Mouse (Mus musculus) adrenal gland, postnatal 25 days (tissue): ENCODE data around the gene Fer. TPM values are rescaled to one million over a fixed set of nuclear protein-coding genes. Genes with fewer than 3 reads are reported as not detected.
A peak's percentile ranks its signal among the peaks of the same experiment; 100 is the strongest.
"Not testable (repeated sequence)": the region's sequence is repeated elsewhere in the genome, so short reads cannot be mapped to it uniquely, and the experiment has no call there.

Source experiments
- DNase-seq: peaks from one replicate; pipeline ENCODE4 v3.0.0; 2021; ENCODE audit warnings: mixed read lengths
- long read RNA-seq: library from polyadenylated mRNA; stranded (forward); transcript quantifications from one replicate; pipeline ENCODE4 v2.0.0, GENCODE M21; 2021
- total RNA-seq: library from RNA; stranded (reverse); gene quantifications from 2 replicates; pipeline ENCODE4 v1.2.3, GENCODE M21; 2021

The Fer gene
- 21.5 and 23.3 TPM in 2 replicates for total RNA-seq
- long read RNA-seq, partial matches to known transcripts, result 3 of 14 reads
- long read RNA-seq, other reads (novel, unspliced or antisense), result 11 of 14 reads

DNA sequence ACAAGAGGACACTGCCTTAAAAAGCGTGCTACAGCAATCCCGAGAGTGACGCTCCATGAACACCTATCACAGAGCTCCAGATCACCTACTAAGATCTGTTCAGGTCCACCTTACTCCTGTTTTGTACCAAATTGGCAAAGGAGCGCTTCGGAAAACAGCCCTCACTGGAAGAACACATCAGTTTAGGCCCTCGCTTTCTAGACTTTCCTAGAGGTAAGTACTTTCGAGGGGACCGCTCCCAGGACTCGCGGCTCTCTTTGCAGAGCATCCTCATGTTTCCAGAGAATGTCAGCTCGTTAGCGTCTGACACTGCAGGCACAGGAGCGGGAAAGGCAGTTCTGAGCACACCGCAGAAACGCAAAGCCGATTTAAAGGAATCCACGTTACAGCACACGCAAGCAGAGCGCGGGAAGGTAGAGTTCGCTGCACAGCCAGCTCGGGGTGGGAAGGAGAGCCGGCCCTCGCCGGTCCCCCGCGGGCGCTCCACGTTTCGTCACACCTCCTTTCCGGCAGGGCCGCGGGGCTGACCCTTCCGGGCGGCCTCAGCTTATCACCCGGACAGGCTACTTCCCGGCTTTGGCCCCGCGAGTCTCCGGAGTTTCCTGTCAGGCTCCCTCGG is at the start of gene Fer:
Gene Fer (plus strand): TSS at position 51 of the 619 bp plus-strand sequence.
- DNase-seq, result no peak

DNA sequence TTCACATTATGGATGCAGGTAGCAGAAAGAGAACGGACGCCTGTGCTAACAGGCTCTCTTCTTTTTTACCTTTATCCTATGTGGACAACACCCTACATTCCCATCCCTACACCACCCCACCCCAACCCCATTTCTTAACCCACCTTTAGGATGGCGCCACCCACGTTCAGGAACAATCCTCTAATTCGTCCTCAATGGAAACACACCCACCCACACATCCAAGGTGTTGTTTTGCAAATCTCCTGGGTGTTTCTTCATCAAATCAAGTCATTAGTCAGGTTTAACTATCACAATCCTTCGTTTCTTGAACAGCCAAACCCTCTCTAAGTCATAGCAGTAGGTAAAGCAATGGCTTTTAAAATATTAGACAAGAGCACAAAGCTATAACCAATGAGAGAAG is 49.3 kb upstream of the Fer start:
- no peak for DNase-seq

DNA sequence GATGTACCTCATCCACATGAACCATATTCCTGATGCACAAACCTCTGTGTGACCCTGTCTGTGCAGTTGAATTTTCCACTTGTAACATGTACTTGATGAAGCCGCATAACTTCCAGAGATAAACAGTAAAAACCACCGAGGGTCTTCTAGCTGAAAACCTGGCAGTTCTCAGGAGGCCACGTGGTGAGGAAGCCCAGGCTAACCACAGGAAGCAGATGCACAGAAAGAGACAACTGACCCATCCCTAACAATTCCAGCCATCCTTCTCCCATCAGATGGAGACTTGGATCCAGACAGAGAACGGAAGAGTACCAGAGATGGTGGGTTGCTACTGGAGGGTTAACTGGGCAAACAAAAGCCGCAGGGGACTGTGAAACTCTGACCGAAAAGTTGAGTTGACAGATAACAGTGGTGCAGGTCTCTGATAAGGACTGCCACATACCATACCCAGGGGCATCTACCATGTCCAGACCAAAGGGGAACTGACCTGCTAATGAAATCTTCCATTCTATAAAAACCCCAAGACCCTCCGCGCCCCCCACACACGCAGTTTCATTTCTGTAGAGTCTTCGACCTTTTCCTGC is 44.3 kb upstream of the Fer start:
- no peak for DNase-seq

DNA sequence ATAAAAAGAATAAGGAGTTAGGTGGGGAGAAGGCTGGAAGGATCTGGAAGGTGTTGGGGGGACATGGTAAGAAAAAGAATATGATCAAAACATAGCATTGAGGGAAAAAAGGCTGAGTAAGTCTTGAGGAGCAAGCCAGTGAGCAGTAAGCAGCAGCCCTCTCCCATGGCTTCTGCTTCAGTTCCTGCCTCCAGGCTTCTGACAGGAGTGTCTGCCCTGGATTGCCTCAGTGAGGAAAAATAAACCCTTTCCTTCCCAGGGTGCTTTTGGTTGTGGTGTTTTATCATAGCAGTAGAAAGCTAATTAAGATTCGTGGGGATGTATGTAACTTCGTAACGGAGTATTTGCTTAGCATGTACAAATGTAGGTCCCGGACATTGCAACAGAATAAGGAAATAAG is 38.7 kb upstream of the Fer start:
- DNase-seq, result no peak

DNA sequence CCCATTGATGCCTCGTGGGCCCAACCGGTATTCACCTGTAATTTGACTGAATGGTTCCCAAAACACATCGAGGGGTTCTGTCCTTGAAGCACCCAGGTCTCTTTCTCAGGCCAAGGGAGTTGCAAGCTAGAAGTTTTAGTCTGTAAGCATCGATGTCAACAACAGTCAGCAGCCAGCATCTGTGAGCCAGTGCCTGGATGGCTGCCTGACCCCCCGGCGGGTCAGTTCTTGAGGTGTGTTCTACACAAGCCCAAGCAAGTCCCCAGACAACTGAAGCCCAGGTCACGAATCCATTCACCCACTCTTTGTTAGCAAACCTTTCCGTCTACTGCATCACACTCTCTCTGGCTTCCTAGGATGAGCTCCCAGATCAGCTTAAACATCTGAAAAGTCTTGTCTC is 36.7 kb upstream of the Fer start:
- no peak for DNase-seq

DNA sequence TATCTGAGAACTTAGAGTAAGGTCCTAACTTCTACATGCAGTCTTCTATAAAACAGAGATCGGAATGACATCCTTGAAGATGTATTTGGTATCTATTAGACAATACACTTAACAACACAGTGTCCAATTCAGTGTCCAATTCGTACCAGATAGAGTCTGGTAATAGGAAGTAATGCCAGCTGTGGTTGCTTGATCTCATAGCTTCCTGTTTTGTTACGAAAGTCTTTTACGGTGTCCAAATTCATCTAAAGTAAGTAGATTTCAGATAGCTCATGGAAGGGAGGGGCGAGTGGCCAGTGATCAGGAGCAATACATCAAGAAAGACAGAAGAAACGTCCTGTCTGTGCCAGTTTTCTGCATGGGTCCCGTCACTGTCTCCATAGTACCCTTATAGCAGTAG is 36.1 kb upstream of the Fer start:
- DNase-seq, result no peak

DNA sequence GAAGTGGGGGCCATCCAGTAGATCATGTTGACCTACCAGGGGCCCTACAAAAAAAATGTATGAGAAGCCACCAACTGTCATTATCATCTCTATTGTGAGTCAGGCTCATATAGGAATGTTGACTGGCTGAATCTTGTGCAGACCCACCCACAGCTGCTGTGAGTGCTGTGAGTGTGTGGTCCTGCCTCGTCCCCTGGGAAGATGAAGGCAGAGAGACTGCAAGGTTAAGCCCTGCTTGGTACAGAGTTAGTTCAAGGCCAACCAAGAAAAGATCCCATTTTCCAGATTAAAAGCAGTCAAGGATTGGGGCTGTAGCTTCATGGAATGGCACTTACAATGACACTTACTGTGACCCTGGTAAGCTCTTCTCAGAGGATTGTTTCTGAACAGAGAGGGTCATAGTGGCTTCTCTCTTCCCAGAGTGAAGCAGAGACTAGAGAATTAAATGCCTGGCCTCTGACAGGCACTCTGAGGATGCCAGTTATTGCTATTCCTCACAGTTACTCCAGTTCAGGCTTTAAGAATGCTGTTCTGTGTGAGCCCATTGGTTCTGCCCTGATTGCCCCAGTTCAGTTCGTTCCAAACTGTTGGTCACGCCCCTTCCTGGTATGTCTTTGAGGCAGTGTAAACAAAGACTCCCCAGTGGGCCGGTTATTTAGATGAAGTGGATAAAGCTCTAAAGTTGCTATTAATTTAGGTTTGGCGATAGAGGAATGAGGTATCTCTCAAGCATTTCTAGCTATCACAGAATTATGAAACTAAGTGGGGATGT is 34.1 kb upstream of the Fer start:
- DNase-seq, result no peak

DNA sequence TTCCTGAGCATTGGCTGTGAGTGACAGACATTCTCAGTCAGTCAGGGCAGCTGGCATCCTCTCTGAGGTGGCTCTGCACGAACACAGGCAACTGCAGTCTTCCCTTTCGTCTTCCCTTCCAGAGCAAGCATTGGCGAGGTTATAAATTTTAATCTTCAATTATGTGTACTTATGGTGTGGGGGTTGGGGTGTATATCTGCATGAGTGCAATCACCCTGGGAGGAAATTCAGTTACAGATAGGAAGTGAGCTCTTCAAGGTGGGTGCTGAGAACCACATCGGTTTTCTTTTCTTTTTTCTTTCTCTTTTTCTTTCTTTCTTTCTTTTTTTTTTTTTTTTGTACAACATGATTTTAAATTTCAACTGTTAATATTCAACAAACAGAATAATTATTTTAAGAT is 31.3 kb upstream of the Fer start:
- no peak for DNase-seq

DNA sequence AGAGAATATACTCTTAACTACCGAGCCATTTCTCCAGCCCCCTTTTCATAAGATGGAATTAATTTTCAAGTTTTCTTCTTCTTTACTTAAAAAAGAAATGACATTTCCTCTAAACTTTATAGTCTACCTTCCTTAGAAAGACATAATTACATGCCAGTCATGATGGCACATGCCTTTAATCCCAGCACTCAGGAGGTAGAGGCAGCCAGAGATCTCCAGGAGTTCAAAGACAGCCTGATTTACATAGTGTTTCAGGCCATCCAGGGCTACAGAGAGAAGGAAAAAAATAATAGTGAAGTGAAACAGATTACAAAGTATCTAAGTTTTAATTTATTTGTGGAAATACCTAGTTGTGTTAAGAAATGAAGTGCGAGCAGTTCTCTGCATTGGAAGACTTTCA is 26.6 kb upstream of the Fer start:
- no peak for DNase-seq

DNA sequence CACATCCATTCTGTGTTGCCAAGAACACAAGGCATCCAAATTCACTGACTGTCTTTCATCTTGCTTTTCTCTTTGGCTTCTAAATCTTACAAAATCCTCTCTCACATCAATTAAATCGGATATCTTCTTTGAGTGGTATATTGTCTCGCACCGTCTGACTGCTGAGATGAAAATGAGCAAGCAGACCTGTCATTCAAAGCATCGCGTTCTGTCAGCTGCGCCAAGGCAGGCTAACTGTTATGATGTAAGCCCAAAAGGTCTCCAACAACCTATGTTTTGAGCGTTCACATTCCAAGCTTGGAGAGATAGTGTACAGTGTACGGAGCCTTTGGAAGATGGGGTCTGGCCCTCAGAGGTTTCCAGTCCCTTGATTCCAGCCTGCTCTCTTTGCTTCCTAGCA is 26.2 kb upstream of the Fer start:
- no peak for DNase-seq

DNA sequence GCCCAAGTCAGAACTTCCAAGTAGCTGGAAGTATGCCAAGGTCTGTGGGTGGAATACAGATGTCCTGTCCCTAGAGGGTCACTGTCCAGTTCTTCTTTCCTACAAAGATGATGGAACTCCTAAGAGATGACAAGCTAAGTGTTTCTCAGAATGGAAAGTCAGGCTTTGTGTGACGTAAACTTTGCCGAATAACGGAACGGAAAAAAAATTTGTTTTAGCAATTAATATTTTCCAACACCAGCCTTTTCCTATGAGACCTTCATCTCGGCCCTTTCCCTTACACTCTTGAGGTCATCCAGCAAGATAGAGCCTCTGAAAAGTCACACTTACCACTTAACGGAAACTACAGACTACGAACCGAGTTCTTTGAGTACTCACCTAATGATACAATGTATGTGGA is 24.7 kb upstream of the Fer start:
- DNase-seq, result no peak

DNA sequence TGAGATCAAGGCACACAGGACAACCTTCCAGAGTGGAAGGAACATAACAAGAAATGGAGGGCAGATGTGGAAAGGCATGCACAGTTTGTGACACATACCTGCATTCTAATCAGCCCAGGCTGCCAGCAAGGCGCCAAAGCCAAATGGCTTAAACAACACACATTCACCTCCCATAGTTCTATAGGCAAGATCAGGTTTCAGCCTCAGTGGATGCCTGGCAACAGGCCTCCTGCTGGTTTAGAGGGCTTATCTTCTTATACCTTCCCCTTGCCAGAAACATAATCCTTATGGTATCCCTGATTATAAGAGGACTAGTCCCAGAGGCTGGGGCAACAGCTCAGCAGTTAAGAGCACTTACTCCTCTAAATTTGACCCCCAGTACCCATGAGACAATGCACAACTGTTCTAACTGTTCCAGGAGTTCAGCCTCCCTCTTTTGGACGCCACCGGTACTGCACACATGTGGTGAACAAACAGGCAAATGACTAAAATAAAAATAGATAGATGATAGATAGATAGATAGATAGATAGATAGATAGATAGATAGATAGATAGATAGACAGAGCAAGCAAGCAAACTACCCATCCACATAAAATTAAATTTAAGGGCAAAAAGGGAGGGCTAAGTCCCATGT is 23.1 kb upstream of the Fer start:
- DNase-seq, result no peak

DNA sequence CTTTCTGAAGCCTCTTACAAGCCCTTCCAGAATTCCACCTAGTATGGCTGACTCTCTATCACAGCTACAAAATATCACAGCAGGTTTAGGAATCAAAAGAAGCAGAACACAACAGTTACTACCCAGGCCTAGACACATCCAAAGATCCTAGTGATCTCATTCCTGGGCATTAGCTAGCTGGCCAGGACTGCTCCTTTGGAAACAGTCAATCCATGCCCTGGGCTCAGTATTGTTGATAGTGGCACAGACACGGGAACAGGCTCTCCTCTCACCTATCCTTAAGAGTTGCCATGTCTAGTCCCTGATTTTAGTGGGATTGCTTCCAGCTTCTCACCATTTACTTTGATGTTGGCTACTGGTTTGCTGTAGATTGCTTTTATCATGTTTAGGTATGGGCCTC is 20.6 kb upstream of the Fer start:
- no peak for DNase-seq

DNA sequence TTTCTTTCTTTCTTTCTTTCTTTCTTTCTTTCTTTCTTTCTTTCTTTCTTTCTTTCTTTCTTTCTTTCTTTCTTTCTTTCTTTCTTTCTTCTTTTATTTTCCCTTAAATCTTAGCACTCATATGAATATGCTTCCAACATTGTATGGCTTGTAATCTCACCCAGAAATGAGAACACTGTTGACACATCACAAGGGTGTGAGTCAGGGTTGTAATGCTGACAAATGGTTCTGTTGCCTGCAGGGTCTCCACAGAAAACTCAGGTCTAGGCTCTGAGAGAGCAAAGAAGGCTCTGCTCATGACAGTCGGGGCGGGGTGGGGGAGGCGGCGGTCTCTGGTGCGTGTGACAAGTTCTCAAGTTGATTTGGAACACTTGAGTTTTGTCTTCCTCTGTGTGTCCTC is 17.9 kb upstream of the Fer start:
- DNase-seq, result no peak

DNA sequence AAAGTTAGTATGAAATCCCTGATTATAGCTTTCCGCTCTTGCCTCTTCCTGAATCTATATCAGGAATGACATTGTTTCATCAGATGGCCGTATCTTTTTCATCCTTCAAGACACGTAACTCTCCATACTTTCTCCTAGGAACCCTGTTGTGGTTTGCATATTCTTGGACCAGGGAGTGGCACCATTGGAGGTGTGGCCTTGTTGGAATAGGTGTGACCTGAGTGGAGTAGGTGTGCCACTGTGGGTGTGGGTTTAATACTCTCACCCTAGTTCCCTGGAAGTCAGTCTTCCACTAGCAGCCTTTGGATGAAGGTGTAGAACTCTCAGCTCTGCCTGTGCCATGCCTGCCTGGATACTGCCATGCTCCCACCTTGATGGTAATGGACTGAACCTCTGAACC is 17.1 kb upstream of the Fer start:
- not testable (repeated sequence) for DNase-seq

DNA sequence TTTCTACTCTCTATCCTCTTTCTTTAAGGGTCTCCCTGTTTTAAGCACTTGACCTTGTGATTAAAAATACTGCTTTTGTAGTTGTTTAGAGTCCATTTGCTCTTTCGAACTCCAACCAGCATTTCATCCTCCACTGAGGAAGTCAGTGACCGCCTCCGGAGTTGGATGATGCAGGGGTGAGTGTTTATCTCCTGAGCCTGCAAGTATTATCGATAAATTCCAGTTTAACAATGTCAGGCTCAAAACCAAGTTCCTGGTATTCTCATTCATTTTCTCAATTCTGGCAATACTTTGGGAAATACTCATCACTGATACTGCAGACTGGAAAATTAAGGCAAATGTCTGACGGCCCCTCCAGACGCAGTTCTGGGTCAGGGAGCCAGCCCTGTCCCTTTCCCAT is 13.7 kb upstream of the Fer start:
- no peak for DNase-seq

DNA sequence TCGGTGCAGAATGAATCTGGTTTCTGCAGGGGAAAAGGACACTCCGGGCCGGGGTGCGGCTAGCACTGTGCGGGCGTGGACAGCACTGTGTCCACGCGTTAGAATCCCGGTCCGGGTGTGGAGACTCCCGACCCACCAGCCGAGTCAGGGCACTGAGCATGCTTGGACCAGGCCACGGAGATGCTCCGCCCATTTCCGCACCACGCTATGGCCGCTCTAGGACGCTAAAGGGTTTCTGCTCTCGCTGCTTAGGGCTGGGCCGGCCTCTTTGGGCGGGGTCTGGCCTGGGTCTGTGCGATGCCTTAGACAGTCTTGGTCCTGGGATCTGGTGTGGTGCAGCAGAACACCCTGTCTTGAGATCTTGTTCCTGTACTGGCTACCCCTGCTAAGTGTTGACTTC is 13.3 kb upstream of the Fer start:
- DNase-seq, result peak; percentile 84

DNA sequence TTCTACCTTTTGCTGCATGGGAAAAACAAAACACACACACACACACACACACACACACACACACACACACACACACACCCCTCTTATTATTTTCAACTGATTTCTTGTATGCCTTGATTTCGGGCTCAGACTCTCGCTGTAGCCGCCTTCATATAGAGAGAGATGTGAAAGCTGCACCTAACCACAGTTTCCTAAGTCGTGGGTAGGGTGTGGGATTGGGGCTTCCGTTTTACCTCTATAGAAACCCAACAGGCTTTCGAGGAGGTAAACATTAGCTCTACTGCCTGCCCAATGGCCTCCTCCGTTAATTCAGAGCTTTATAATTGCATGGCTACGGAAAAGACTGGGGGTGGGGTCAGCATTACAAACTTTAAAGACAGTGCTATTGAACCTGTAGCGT is 12.8 kb upstream of the Fer start:
- DNase-seq, result no peak

DNA sequence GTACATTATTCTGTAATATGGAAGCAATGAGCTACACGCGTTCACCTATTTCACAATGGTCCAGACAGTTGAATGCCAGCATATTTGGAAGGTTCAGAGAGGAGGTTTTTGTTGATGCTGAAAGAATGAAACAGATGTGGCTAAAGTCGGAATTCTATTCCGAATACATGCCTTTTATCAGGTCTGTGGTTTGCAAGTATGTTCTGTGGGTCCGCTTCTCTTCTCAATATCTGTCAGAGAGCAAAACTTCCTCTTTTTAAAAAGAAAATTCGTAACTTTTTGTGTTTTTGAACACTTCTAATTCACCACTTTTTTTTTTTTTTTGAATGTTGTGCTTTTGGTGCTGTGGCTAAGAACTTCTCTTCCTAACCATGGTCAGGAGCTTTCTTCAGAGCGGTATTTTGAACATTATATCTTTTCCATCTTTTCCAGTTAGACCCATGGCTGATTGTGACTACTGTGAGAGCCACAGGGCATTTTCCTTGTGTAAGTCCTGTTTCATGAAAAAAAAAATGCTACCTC is 5.8 kb upstream of the Fer start:
- DNase-seq, result no peak

DNA sequence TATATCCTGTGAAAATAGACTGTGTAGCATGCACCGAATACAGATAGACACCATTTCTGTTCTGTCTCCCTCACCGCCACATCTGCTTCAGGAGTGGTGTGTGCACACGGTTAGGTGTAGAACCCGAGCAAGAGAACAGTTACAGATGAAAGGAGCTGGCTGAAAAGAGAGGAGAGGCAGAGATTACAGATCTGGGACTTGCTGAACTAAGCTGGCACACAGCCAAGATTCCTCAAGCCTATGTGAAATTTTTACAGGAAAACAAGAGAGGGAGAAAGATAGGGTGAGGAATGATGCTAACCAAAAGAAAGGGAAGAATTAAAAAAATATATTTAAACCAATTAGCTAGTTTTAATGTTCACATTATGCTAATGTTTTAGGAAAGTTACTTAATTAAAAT is 1.9 kb upstream of the Fer start:
- no peak for DNase-seq

DNA sequence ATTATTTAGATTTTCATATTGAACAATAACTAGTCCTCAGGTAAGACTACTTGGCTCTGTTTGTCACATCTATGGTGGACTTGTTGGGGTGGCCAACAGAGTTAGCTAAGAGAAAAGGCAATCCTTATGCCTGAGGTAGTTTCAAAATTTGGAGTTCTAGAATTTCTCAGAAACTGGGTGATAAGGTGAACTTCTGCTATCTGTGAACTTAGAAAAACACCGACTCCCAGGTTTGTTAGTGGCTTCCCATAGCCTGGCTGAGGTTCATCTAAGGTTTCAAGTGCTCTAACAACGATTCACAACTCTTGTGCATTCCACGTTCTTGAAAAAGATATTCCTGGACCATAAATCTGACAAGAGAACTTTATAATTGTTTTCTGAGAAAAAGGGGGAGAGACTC is 463 bp upstream of the Fer start:
- no peak for DNase-seq

DNA sequence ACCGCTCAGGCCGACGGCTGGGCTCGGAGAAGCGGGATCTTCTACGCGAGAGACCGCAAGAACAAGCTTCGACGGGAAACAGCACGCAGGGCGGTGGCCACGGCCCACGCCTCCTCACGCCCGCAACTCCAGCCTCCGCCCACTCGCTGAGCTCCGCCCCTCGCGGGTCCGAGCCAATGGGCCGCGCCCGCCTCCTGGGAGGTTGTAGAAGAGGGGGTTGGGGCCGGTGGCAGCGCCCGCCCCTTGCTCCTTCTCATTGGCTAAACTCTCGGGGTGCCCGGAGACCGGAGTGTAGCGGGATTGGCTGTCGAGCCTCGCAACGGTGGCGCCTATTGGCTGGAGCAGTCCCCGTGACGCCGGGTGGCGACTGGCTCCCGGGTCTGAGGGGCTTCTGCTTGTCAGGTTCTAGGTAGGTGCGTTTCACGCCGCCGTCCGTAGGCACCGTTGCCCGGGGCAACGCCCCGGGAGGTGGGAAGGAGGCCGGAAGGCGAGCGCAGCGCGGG is 836 bp downstream of the Fer start, which contains the start of gene A930002H24Rik:
Gene A930002H24Rik (minus strand): TSS at position 145 of the 503 bp plus-strand sequence.
- DNase-seq, result peak; percentile 99

DNA sequence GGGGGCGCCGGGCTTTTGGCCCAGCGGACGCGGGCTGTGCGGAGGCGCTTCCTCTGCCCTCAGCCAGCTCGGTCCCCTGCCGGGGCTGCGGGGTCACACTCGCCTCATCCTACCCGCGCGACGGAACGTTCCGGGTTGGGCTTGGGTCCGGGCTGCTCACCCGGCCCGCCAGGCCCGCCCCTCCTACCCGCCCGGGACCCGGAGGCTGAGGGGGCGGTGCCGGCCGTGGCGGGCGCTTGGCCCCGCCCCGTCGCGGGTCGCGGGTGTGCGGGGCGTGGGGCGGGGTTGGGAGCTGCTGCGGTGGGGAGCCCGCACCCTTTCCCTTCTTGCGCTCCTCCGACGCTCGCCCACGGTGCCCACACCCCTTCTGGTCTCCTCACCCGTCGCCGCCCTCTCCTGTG is 1.3 kb downstream of the Fer start:
- DNase-seq, result peak; percentile 63
